ENCODE assay signal across 8 mouse cellular contexts in genomic region chr4:58911069-58911830, GRCm38 (mm10). TPM values are rescaled to one million over a fixed set of nuclear protein-coding genes. Genes with fewer than 3 reads are reported as not detected.
DNase-seq lines count a peak whose midpoint lies in the region; ATAC-seq lines count a peak whose summit lies in the region.

No protein-coding gene starts in this region.

- peak; percentile 32 to 63 for DNase-seq in cerebellum, postnatal 4 days (ENCODE audit: low spot score in 2 of 2)
- peak; percentile 46 for DNase-seq in gastrocnemius, adult 8-10 months (ENCODE audit: low spot score in 2 of 2)
- peak; percentile 72 for DNase-seq in induced T-regulatory cell, adult 2 months (ENCODE audit: low read depth)
- DNase-seq in left cerebral cortex, postnatal 14 days (ENCODE audit: low spot score in 2 of 2) = peak; percentile 45 to 68
- peak; percentile 61 for DNase-seq in mesoderm, embryonic 11.5 days (ENCODE audit: low read depth, low spot score)
- DNase-seq in right cerebral cortex, postnatal 36 days (ENCODE audit: low spot score in 2 of 2) = peak; percentile 14 to 36

- ATAC-seq in activated CD4-positive, CD25-positive, alpha-beta regulatory T cell, adult 4 months = peak; percentile 36
- no peak for ATAC-seq in granulocyte monocyte progenitor cell, adult 5-6 weeks (replicated peaks; ENCODE audit: poor library complexity, severe bottlenecking)

- intact Hi-C loops in left cerebral cortex, postnatal 14 days (cut with DNase I) = loop anchor here (2.0 kb wide), 1 partner anchor 32 kb away; the partner anchor contains the start of gene Zkscan16

RNA-seq across cellular contexts. Expression of gene Ecpas, which starts 1.3 kb away (rescaled TPM):
- polyA plus RNA-seq in activated CD4-positive, CD25-positive, alpha-beta regulatory T cell, adult 4 months (2017; shearing (Covaris generic)) = 10 to 100 TPM; 24.3 to 25.1 TPM
- 100 to 1,000 TPM; 255 to 341 (median 297) TPM for total RNA-seq in gastrocnemius, adult 8-10 months (2022)
- 100 to 1,000 TPM; 134 to 145 TPM for total RNA-seq in left cerebral cortex, postnatal 14 days (2021)
- total RNA-seq in granulocyte monocyte progenitor cell, adult 5-6 weeks (2014; fragmentation: Nextera tagmentation) = 133 and 142 TPM in 2 replicates
- total RNA-seq in granulocyte monocyte progenitor cell, adult 5-6 weeks (2017) = 88.5 and 92.9 TPM in 2 replicates

RNA-seq across cellular contexts. Expression of gene Zkscan16, which starts 32.2 kb away (rescaled TPM):
- polyA plus RNA-seq in activated CD4-positive, CD25-positive, alpha-beta regulatory T cell, adult 4 months (2017; shearing (Covaris generic)) = not detected
- total RNA-seq in gastrocnemius, adult 8-10 months (2022) = under 1 TPM in 3 of 4 experiments, not detected in 1; 0.10 to 0.24 (median 0.16) TPM
- total RNA-seq in left cerebral cortex, postnatal 14 days (2021) = 10 to 100 TPM; 23.2 to 31.1 TPM
- total RNA-seq in granulocyte monocyte progenitor cell, adult 5-6 weeks (2014; fragmentation: Nextera tagmentation) = not detected in 2 replicates
- not detected in 2 replicates for total RNA-seq in granulocyte monocyte progenitor cell, adult 5-6 weeks (2017)

Comparison
In these comparisons a context has a peak if more than half of its experiments do, and no peak if none do; other contexts are left out.
1. RNA of gene Zkscan16, which starts 32.2 kb away (total RNA-seq): 23.2 to 31.1 TPM in left cerebral cortex, postnatal 14 days; 0.10 to 0.24 TPM in gastrocnemius, adult 8-10 months and not detected in granulocyte monocyte progenitor cell, adult 5-6 weeks; every median in the first group is over 10 times any median in the second.
2. Peak in every context shown above with its lines, with median percentiles within 50 percentile points of each other: DNase-seq.